ENCODE assay signal across 16 mouse cellular contexts in the genomic region with DNA sequence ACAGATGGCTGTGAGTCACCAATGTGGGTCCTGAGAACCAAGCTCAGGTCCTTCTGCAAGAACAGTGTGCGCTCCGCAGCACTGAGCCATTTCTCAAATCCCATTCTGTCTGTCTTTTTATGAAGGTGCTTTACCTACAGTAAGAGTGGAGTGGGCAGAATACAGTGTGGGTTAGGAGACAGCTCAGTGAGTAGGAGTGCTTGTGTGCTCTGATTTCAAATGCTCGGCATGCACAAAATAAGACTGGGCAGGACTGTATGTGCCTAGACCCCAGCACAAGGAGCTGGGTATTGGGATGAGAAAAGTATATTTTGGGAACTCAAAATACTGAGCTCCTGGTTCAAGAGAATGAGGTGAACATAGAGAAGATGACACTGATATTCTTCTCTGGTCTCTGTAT.
"Had no signal": no experiment of that assay in that cellular context is flagged by ENCODE, and none has a peak within 500 bp of the region (broad histone marks: within the 10 kb centered on the region; RNA-seq: fewer than 3 reads in every experiment).

No protein-coding gene starts in this region.

- H3K9me3 ChIP-seq: neural tube, embryonic 13.5 days; neural tube, embryonic 15.5 days; stomach, embryonic 15.5 days had no signal

- H3K4me3 ChIP-seq: neural tube, embryonic 13.5 days; neural tube, embryonic 15.5 days; stomach, embryonic 15.5 days had no signal

- H3K9ac ChIP-seq: neural tube, embryonic 13.5 days; neural tube, embryonic 15.5 days; stomach, embryonic 15.5 days had no signal

- H3K4me2 ChIP-seq: neural tube, embryonic 13.5 days; neural tube, embryonic 15.5 days; stomach, embryonic 15.5 days had no signal

- H3K27ac ChIP-seq: neural tube, embryonic 13.5 days; neural tube, embryonic 15.5 days; stomach, embryonic 15.5 days; stomach, postnatal 0 days had no signal

- H3K27me3 ChIP-seq: neural tube, embryonic 13.5 days; neural tube, embryonic 15.5 days; stomach, embryonic 15.5 days had no signal

- H3K4me1 ChIP-seq: neural tube, embryonic 13.5 days; neural tube, embryonic 15.5 days; stomach, embryonic 15.5 days had no signal

- DNase-seq: retina, postnatal 1 day; right cerebral cortex, adult 18-20 months; right cerebral cortex, postnatal 14 days; right cerebral cortex, postnatal 25 days; right cerebral cortex, postnatal 4 days; spleen, adult 18-20 months; thymus, adult 18-20 months; thymus, adult 2 months; thymus, postnatal 14 days; thymus, postnatal 25 days; thymus, postnatal 36 days; thymus, postnatal 4 days had no signal
